Mouse (Mus musculus): ENCODE results near the gene Dido1. TPM values are rescaled to one million over a fixed set of nuclear protein-coding genes. Genes with fewer than 3 reads are reported as not detected.

Gene Dido1
- polyA plus RNA-seq, 1 experiment, result 67.8 TPM

- H3K9me3 ChIP-seq (replicated peaks; ENCODE audit: control insufficient read depth, insufficient read depth, low read length, poor library complexity, severe bottlenecking), result no peaks in the 10 kb centered on the region
- no peak overlapping the region for H3K4me3 ChIP-seq (ENCODE audit: low read depth, low read length)
- H3K27ac ChIP-seq (ENCODE audit: insufficient read depth, low read length), result no peak overlapping the region
- no peak overlapping the region for H3K9ac ChIP-seq (ENCODE audit: low read depth, poor library complexity, severe bottlenecking)
- H3K36me3 ChIP-seq (ENCODE audit: control insufficient read depth, insufficient read depth, low read length, poor library complexity, severe bottlenecking), result peaks cover 6% of the 10 kb centered on the region; the same call in 1 of the 2 replicates
- TF ChIP-seq EP300 (IDR thresholded peaks at IDR 0.05; ENCODE audit: insufficient read depth, low read depth, low read length), result no peak
- no peak for TF ChIP-seq CTCF (IDR thresholded peaks at IDR 0.05; ENCODE audit: low read depth, low read length)
- TF ChIP-seq POLR2A (IDR thresholded peaks at IDR 0.05; ENCODE audit: insufficient read depth, low read length), result no peak
- peaks cover 3% of the 10 kb centered on the region for H3K4me1 ChIP-seq (ENCODE audit: control insufficient read depth, insufficient read depth, low read length)
- no peaks in the 10 kb centered on the region for H3K27me3 ChIP-seq (ENCODE audit: control insufficient read depth, insufficient read depth, low read length, poor library complexity, severe bottlenecking)
Measured at GRCm38 (mm10) chr2:180643626-180644025, 66.2 kb downstream of the Dido1 start.

- Histone ChIP-seq H3K36me3 (ENCODE audit: control insufficient read depth, insufficient read depth, low read length, poor library complexity, severe bottlenecking) (peaks cover 13% of the 10 kb centered on the region), H3K4me1 (ENCODE audit: control insufficient read depth, insufficient read depth, low read length) (peaks cover 3% of the 10 kb centered on the region), H3K9me3 (replicated peaks; ENCODE audit: control insufficient read depth, insufficient read depth, low read length, poor library complexity, severe bottlenecking) (no peaks in the 10 kb centered on the region), H3K4me3 (ENCODE audit: low read depth, low read length) (peak within 1 kb of the TSS; percentile 75), H3K27ac (ENCODE audit: insufficient read depth, low read length) (no peak within 1 kb of the TSS), H3K9ac (ENCODE audit: low read depth, poor library complexity, severe bottlenecking) (peak within 1 kb of the TSS; percentile 91), H3K27me3 (ENCODE audit: control insufficient read depth, insufficient read depth, low read length, poor library complexity, severe bottlenecking) (no peaks in the 10 kb centered on the region)
- TF ChIP-seq POLR2A (IDR thresholded peaks at IDR 0.05; ENCODE audit: insufficient read depth, low read length), result no peak
- no peak for TF ChIP-seq CTCF (IDR thresholded peaks at IDR 0.05; ENCODE audit: low read depth, low read length)
- no peak for TF ChIP-seq EP300 (IDR thresholded peaks at IDR 0.05; ENCODE audit: insufficient read depth, low read depth, low read length)
Measured at GRCm38 (mm10) chr2:180642555-180643260, 67.1 kb downstream of the Dido1 start, which contains the start of gene Tcfl5. TSS of gene Tcfl5 (minus strand) at chr2:180642708.

- TF ChIP-seq POLR2A (IDR thresholded peaks at IDR 0.05; ENCODE audit: insufficient read depth, low read length) (peak; percentile 23), CTCF (IDR thresholded peaks at IDR 0.05; ENCODE audit: low read depth, low read length) (no peak)
- peak overlapping the region; percentile 75 for H3K4me3 ChIP-seq (ENCODE audit: low read depth, low read length)
- no peaks in the 10 kb centered on the region for H3K27me3 ChIP-seq (ENCODE audit: control insufficient read depth, insufficient read depth, low read length, poor library complexity, severe bottlenecking)
- no peak overlapping the region for H3K27ac ChIP-seq (ENCODE audit: insufficient read depth, low read length)
- no peaks in the 10 kb centered on the region for H3K9me3 ChIP-seq (replicated peaks; ENCODE audit: control insufficient read depth, insufficient read depth, low read length, poor library complexity, severe bottlenecking)
- H3K9ac ChIP-seq (ENCODE audit: low read depth, poor library complexity, severe bottlenecking), result peak overlapping the region; percentile 91
- peaks cover 17% of the 10 kb centered on the region for H3K36me3 ChIP-seq (ENCODE audit: control insufficient read depth, insufficient read depth, low read length, poor library complexity, severe bottlenecking)
- H3K4me1 ChIP-seq (ENCODE audit: control insufficient read depth, insufficient read depth, low read length), result peaks cover 3% of the 10 kb centered on the region
Measured at GRCm38 (mm10) chr2:180641576-180642554, 67.9 kb downstream of the Dido1 start.

GRCm38 (mm10) chr2:180611882-180612281 is 97.9 kb downstream of the Dido1 start:
- H3K27me3 ChIP-seq (ENCODE audit: control insufficient read depth, insufficient read depth, low read length, poor library complexity, severe bottlenecking), result no peaks in the 10 kb centered on the region
- H3K27ac ChIP-seq (ENCODE audit: insufficient read depth, low read length), result no peak overlapping the region
- no peak overlapping the region for H3K9ac ChIP-seq (ENCODE audit: low read depth, poor library complexity, severe bottlenecking)
- TF ChIP-seq EP300 (IDR thresholded peaks at IDR 0.05; ENCODE audit: insufficient read depth, low read depth, low read length) (no peak), POLR2A (IDR thresholded peaks at IDR 0.05; ENCODE audit: insufficient read depth, low read length) (no peak), CTCF (IDR thresholded peaks at IDR 0.05; ENCODE audit: low read depth, low read length) (no peak)
- H3K36me3 ChIP-seq (ENCODE audit: control insufficient read depth, insufficient read depth, low read length, poor library complexity, severe bottlenecking), result no peaks in the 10 kb centered on the region
- no peaks in the 10 kb centered on the region for H3K4me1 ChIP-seq (ENCODE audit: control insufficient read depth, insufficient read depth, low read length)
- no peaks in the 10 kb centered on the region for H3K9me3 ChIP-seq (replicated peaks; ENCODE audit: control insufficient read depth, insufficient read depth, low read length, poor library complexity, severe bottlenecking)
- no peak overlapping the region for H3K4me3 ChIP-seq (ENCODE audit: low read depth, low read length)

GRCm38 (mm10) chr2:180610283-180610682 is 99.5 kb downstream of the Dido1 start:
- TF ChIP-seq EP300 (IDR thresholded peaks at IDR 0.05; ENCODE audit: insufficient read depth, low read depth, low read length) (no peak), CTCF (IDR thresholded peaks at IDR 0.05; ENCODE audit: low read depth, low read length) (no peak), POLR2A (IDR thresholded peaks at IDR 0.05; ENCODE audit: insufficient read depth, low read length) (no peak)
- H3K27me3 ChIP-seq (ENCODE audit: control insufficient read depth, insufficient read depth, low read length, poor library complexity, severe bottlenecking), result no peaks in the 10 kb centered on the region
- H3K27ac ChIP-seq (ENCODE audit: insufficient read depth, low read length), result no peak overlapping the region
- no peaks in the 10 kb centered on the region for H3K9me3 ChIP-seq (replicated peaks; ENCODE audit: control insufficient read depth, insufficient read depth, low read length, poor library complexity, severe bottlenecking)
- H3K9ac ChIP-seq (ENCODE audit: low read depth, poor library complexity, severe bottlenecking), result no peak overlapping the region
- H3K4me1 ChIP-seq (ENCODE audit: control insufficient read depth, insufficient read depth, low read length), result no peaks in the 10 kb centered on the region
- H3K36me3 ChIP-seq (ENCODE audit: control insufficient read depth, insufficient read depth, low read length, poor library complexity, severe bottlenecking), result no peaks in the 10 kb centered on the region
- H3K4me3 ChIP-seq (ENCODE audit: low read depth, low read length), result no peak overlapping the region

Other genes starting within 250 kb of the Dido1 start
- not detected in 2 replicates for gene Ntsr1, start 210.0 kb downstream of the Dido1 start, polyA plus RNA-seq (2011; ENCODE audit: insufficient read depth, insufficient read length, low read depth, missing spikeins)
- gene Mrgbp, start 128.7 kb downstream of the Dido1 start, polyA plus RNA-seq (2011; ENCODE audit: insufficient read depth, insufficient read length, low read depth, missing spikeins), result 20.3 and 22.3 TPM in 2 replicates
- 47.3 and 56.6 TPM in 2 replicates for gene Ogfr, start 120.8 kb downstream of the Dido1 start, polyA plus RNA-seq (2011; ENCODE audit: insufficient read depth, insufficient read length, low read depth, missing spikeins)
- gene Col9a3, start 112.2 kb downstream of the Dido1 start, polyA plus RNA-seq (2011; ENCODE audit: insufficient read depth, insufficient read length, low read depth, missing spikeins), result 1.9 and 3.7 TPM in 2 replicates
- gene Tcfl5, start 67.3 kb downstream of the Dido1 start, polyA plus RNA-seq (2011; ENCODE audit: insufficient read depth, insufficient read length, low read depth, missing spikeins), result 34.4 and 37.5 TPM in 2 replicates
- 78.5 and 81.4 TPM in 2 replicates for gene Gid8, start 118 bp upstream of the Dido1 start, polyA plus RNA-seq (2011; ENCODE audit: insufficient read depth, insufficient read length, low read depth, missing spikeins)
- gene Slc17a9, start 15.3 kb upstream of the Dido1 start, polyA plus RNA-seq (2011; ENCODE audit: insufficient read depth, insufficient read length, low read depth, missing spikeins), result 20.2 and 22.6 TPM in 2 replicates
- not detected in 2 replicates for gene Bhlhe23, start 66.9 kb upstream of the Dido1 start, polyA plus RNA-seq (2011; ENCODE audit: insufficient read depth, insufficient read length, low read depth, missing spikeins)
- gene Ythdf1, start 210.9 kb upstream of the Dido1 start, polyA plus RNA-seq (2011; ENCODE audit: insufficient read depth, insufficient read length, low read depth, missing spikeins), result 103 and 112 TPM in 2 replicates
- 0.56 and 0.85 TPM in 2 replicates for gene Birc7, start 219.0 kb upstream of the Dido1 start, polyA plus RNA-seq (2011; ENCODE audit: insufficient read depth, insufficient read length, low read depth, missing spikeins)
- 7.0 and 9.1 TPM in 2 replicates for gene Nkain4, start 244.7 kb upstream of the Dido1 start, polyA plus RNA-seq (2011; ENCODE audit: insufficient read depth, insufficient read length, low read depth, missing spikeins)

All from ES-Bruce4 (cell line).